Mouse (Mus musculus): ENCODE measurements at regions not wholly inside any gene's neighbourhood (a gene's known extent, or its start where the extent isn't known, plus 50 kb on each side); places are given as distances from the start of the nearest gene placed in this dataset.

- no peak overlapping the region for H3K27ac ChIP-seq (ENCODE audit: low read length)
- no peaks in the 10 kb centered on the region for H3K27me3 ChIP-seq (ENCODE audit: control insufficient read depth, insufficient read depth, low read depth, low read length)
- no peak overlapping the region for H3K9ac ChIP-seq (ENCODE audit: low read depth, low read length)
- no peaks in the 10 kb centered on the region for H3K9me3 ChIP-seq (replicated peaks; ENCODE audit: control insufficient read depth, low read length)
- no peaks in the 10 kb centered on the region for H3K4me1 ChIP-seq (ENCODE audit: control insufficient read depth, low read depth, low read length)
- H3K4me3 ChIP-seq (ENCODE audit: low read depth, low read length) = no peak overlapping the region
- no peak for ATAC-seq (ENCODE audit: low read depth)
- no peaks in the 10 kb centered on the region for H3K36me3 ChIP-seq (ENCODE audit: control insufficient read depth, insufficient read depth)
- no peak overlapping the region for H3K4me2 ChIP-seq (ENCODE audit: low read depth, low read length)
- 39% methylated on average over 1 of the region's 1 CpGs for WGBS (ENCODE audit: insufficient replicate concordance)
These were observed 177.7 kb upstream of the Gm11114 start for GRCm38 (mm10) chr9:85134900-85135299.

GRCm38 (mm10) chr9:85136715-85137582 lies 175.6 kb upstream of the Gm11114 start:
- Histone ChIP-seq H3K27me3 (ENCODE audit: control insufficient read depth, insufficient read depth, low read depth, low read length) (no peaks in the 10 kb centered on the region), H3K9me3 (replicated peaks; ENCODE audit: control insufficient read depth, low read length) (no peaks in the 10 kb centered on the region), H3K9ac (ENCODE audit: low read depth, low read length) (no peak overlapping the region), H3K4me2 (ENCODE audit: low read depth, low read length) (no peak overlapping the region), H3K36me3 (ENCODE audit: control insufficient read depth, insufficient read depth) (no peaks in the 10 kb centered on the region), H3K4me1 (ENCODE audit: control insufficient read depth, low read depth, low read length) (no peaks in the 10 kb centered on the region), H3K27ac (ENCODE audit: low read length) (no peak overlapping the region), H3K4me3 (ENCODE audit: low read depth, low read length) (no peak overlapping the region)
- 63% methylated on average over 6 of the region's 6 CpGs for WGBS (ENCODE audit: insufficient replicate concordance)
- no peak for ATAC-seq (ENCODE audit: low read depth)

GRCm38 (mm10) chr9:85139891-85140290 lies 172.7 kb upstream of the Gm11114 start:
- Histone ChIP-seq H3K4me1 (ENCODE audit: control insufficient read depth, low read depth, low read length) (no peaks in the 10 kb centered on the region), H3K4me3 (ENCODE audit: low read depth, low read length) (no peak overlapping the region), H3K9me3 (replicated peaks; ENCODE audit: control insufficient read depth, low read length) (no peaks in the 10 kb centered on the region), H3K27ac (ENCODE audit: low read length) (no peak overlapping the region), H3K9ac (ENCODE audit: low read depth, low read length) (no peak overlapping the region), H3K27me3 (ENCODE audit: control insufficient read depth, insufficient read depth, low read depth, low read length) (no peaks in the 10 kb centered on the region), H3K36me3 (ENCODE audit: control insufficient read depth, insufficient read depth) (no peaks in the 10 kb centered on the region), H3K4me2 (ENCODE audit: low read depth, low read length) (no peak overlapping the region)
- WGBS (ENCODE audit: insufficient replicate concordance) = 55% methylated on average over 4 of the region's 4 CpGs
- ATAC-seq (ENCODE audit: low read depth) = no peak

GRCm38 (mm10) chr9:85144363-85144762 lies 168.2 kb upstream of the Gm11114 start:
- Histone ChIP-seq H3K36me3 (ENCODE audit: control insufficient read depth, insufficient read depth) (no peaks in the 10 kb centered on the region), H3K9ac (ENCODE audit: low read depth, low read length) (no peak overlapping the region), H3K27ac (ENCODE audit: low read length) (no peak overlapping the region), H3K4me2 (ENCODE audit: low read depth, low read length) (no peak overlapping the region), H3K27me3 (ENCODE audit: control insufficient read depth, insufficient read depth, low read depth, low read length) (no peaks in the 10 kb centered on the region), H3K9me3 (replicated peaks; ENCODE audit: control insufficient read depth, low read length) (no peaks in the 10 kb centered on the region), H3K4me3 (ENCODE audit: low read depth, low read length) (no peak overlapping the region), H3K4me1 (ENCODE audit: control insufficient read depth, low read depth, low read length) (no peaks in the 10 kb centered on the region)
- ATAC-seq (ENCODE audit: low read depth) = no peak
- WGBS (ENCODE audit: insufficient replicate concordance) = 57% methylated on average over 2 of the region's 2 CpGs

GRCm38 (mm10) chr9:85165632-85166031 lies 146.9 kb upstream of the Gm11114 start:
- H3K4me2 ChIP-seq (ENCODE audit: low read depth, low read length) = no peak overlapping the region
- H3K36me3 ChIP-seq (ENCODE audit: control insufficient read depth, insufficient read depth) = no peaks in the 10 kb centered on the region
- no peaks in the 10 kb centered on the region for H3K27me3 ChIP-seq (ENCODE audit: control insufficient read depth, insufficient read depth, low read depth, low read length)
- WGBS (ENCODE audit: insufficient replicate concordance) = 51% methylated on average over 1 of the region's 1 CpGs
- ATAC-seq (ENCODE audit: low read depth) = no peak
- H3K4me3 ChIP-seq (ENCODE audit: low read depth, low read length) = no peak overlapping the region
- no peaks in the 10 kb centered on the region for H3K4me1 ChIP-seq (ENCODE audit: control insufficient read depth, low read depth, low read length)
- H3K27ac ChIP-seq (ENCODE audit: low read length) = no peak overlapping the region
- no peak overlapping the region for H3K9ac ChIP-seq (ENCODE audit: low read depth, low read length)
- no peaks in the 10 kb centered on the region for H3K9me3 ChIP-seq (replicated peaks; ENCODE audit: control insufficient read depth, low read length)

- Histone ChIP-seq H3K4me3 (ENCODE audit: low read depth, low read length) (no peak overlapping the region), H3K9ac (ENCODE audit: low read depth, low read length) (no peak overlapping the region), H3K9me3 (replicated peaks; ENCODE audit: control insufficient read depth, low read length) (no peaks in the 10 kb centered on the region), H3K27ac (ENCODE audit: low read length) (no peak overlapping the region), H3K4me2 (ENCODE audit: low read depth, low read length) (no peak overlapping the region), H3K4me1 (ENCODE audit: control insufficient read depth, low read depth, low read length) (no peaks in the 10 kb centered on the region), H3K36me3 (ENCODE audit: control insufficient read depth, insufficient read depth) (no peaks in the 10 kb centered on the region), H3K27me3 (ENCODE audit: control insufficient read depth, insufficient read depth, low read depth, low read length) (no peaks in the 10 kb centered on the region)
- no peak for ATAC-seq (ENCODE audit: low read depth)
These were observed 145.3 kb upstream of the Gm11114 start for GRCm38 (mm10) chr9:85167243-85167642.

- 54% methylated on average over 3 of the region's 3 CpGs for WGBS (ENCODE audit: insufficient replicate concordance)
- no peaks in the 10 kb centered on the region for H3K4me1 ChIP-seq (ENCODE audit: control insufficient read depth, low read depth, low read length)
- no peak overlapping the region for H3K27ac ChIP-seq (ENCODE audit: low read length)
- H3K27me3 ChIP-seq (ENCODE audit: control insufficient read depth, insufficient read depth, low read depth, low read length) = no peaks in the 10 kb centered on the region
- H3K36me3 ChIP-seq (ENCODE audit: control insufficient read depth, insufficient read depth) = no peaks in the 10 kb centered on the region
- H3K4me2 ChIP-seq (ENCODE audit: low read depth, low read length) = no peak overlapping the region
- no peak for ATAC-seq (ENCODE audit: low read depth)
- H3K9ac ChIP-seq (ENCODE audit: low read depth, low read length) = no peak overlapping the region
- no peak overlapping the region for H3K4me3 ChIP-seq (ENCODE audit: low read depth, low read length)
- H3K9me3 ChIP-seq (replicated peaks; ENCODE audit: control insufficient read depth, low read length) = no peaks in the 10 kb centered on the region
These were observed 138.1 kb upstream of the Gm11114 start for GRCm38 (mm10) chr9:85174431-85174830.

- H3K9ac ChIP-seq (ENCODE audit: low read depth, low read length) = no peak overlapping the region
- H3K4me1 ChIP-seq (ENCODE audit: control insufficient read depth, low read depth, low read length) = no peaks in the 10 kb centered on the region
- no peaks in the 10 kb centered on the region for H3K27me3 ChIP-seq (ENCODE audit: control insufficient read depth, insufficient read depth, low read depth, low read length)
- H3K27ac ChIP-seq (ENCODE audit: low read length) = no peak overlapping the region
- H3K4me2 ChIP-seq (ENCODE audit: low read depth, low read length) = no peak overlapping the region
- 37% methylated on average over 3 of the region's 3 CpGs for WGBS (ENCODE audit: insufficient replicate concordance)
- no peaks in the 10 kb centered on the region for H3K36me3 ChIP-seq (ENCODE audit: control insufficient read depth, insufficient read depth)
- H3K9me3 ChIP-seq (replicated peaks; ENCODE audit: control insufficient read depth, low read length) = no peaks in the 10 kb centered on the region
- H3K4me3 ChIP-seq (ENCODE audit: low read depth, low read length) = no peak overlapping the region
- ATAC-seq (ENCODE audit: low read depth) = no peak
These were observed 111.4 kb upstream of the Gm11114 start for GRCm38 (mm10) chr9:85201202-85201601.

DNA sequence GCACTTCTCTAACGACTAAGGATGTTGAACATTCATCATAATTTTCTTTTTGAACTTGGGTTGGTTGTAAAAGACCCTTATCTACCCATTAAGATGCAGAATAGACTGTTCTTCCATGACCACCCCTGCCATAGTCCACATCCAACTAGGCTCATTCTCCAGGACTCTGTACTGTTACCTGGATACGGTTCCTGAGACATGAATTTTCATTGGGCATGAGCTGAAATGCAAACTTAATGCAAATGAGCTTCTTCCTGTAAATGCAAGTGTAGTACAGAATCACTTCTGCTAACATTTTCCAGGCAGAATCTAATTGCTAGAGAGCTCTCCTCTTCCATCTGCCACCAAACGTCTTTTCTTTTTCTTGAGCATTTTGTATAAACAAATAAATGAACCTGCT lies 87.7 kb upstream of the Gm11114 start:
- no peaks in the 10 kb centered on the region for H3K27me3 ChIP-seq (ENCODE audit: control insufficient read depth, insufficient read depth, low read depth, low read length)
- ATAC-seq (ENCODE audit: low read depth) = no peak
- WGBS (ENCODE audit: insufficient replicate concordance) = 55% methylated on average over 3 of the region's 3 CpGs

More for the DNA sequence above, 87.7 kb upstream of the Gm11114 start:
- H3K4me1 ChIP-seq (ENCODE audit: control insufficient read depth, low read depth, low read length) = no peaks in the 10 kb centered on the region
- H3K9me3 ChIP-seq (replicated peaks; ENCODE audit: control insufficient read depth, low read length) = no peaks in the 10 kb centered on the region
- no peak overlapping the region for H3K4me3 ChIP-seq (ENCODE audit: low read depth, low read length)
- no peak overlapping the region for H3K4me2 ChIP-seq (ENCODE audit: low read depth, low read length)
- no peak overlapping the region for H3K27ac ChIP-seq (ENCODE audit: low read length)
- H3K9ac ChIP-seq (ENCODE audit: low read depth, low read length) = no peak overlapping the region
- H3K36me3 ChIP-seq (ENCODE audit: control insufficient read depth, insufficient read depth) = no peaks in the 10 kb centered on the region

All from liver, embryonic 16.5 days (tissue).